Mouse (Mus musculus): ENCODE measurements at regions not wholly inside any gene's neighbourhood (a gene's known extent, or its start where the extent isn't known, plus 50 kb on each side); places are given as distances from the start of the nearest gene placed in this dataset.
"Not testable (repeated sequence)": the region's sequence is repeated elsewhere in the genome, so short reads cannot be mapped to it uniquely, and the experiment has no call there.

GRCm38 (mm10) chr12:119527760-119528159 is 213.7 kb downstream of the Macc1 start:
- no peak for DNase-seq

DNA sequence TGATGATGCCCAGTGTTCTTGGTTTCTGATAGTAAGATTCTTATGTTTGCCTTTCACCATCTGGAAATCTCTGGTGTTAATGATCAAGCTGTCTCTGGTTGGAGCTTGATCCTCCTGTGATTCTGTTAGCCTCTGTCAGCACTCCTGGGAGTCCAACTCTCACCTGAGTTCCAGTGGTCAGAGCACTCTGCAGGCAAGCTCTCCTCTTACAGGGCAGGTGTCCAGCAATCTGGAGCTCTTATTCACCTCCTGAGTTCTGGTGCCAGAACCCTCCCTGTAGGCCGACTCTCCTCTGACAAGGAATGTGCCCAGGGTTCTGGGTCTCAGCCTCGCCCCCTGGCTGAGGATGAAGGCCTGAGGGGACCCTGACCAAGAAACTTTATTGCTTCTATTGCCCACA is 234.3 kb downstream of the Macc1 start:
- not testable (repeated sequence) for DNase-seq

DNA sequence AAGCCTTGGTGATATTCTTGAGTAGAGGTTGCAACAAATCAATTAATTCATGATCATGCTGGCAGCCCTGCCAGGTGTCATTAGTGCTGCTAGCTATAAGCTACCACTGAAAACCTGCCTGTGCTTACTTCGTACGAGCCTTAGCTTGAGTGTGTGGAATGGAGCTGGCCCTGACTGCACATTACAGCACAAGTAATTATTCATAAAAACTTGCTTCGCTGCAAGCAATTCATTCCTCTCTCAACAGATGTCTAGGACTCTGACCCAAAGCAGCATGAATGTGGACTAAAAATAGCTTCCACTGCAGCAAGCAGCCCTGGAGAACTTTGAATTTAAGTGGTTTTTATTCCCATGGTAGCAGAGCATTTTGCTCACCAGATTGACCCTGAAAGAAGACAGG is 262.6 kb downstream of the Macc1 start:
- peak; percentile 28 for DNase-seq

GRCm38 (mm10) chr12:119577280-119577679 is 263.2 kb downstream of the Macc1 start:
- no peak for DNase-seq

- DNase-seq = no peak
Observed at GRCm38 (mm10) chr12:119601361-119601760, 287.3 kb downstream of the Macc1 start.

GRCm38 (mm10) chr12:119624238-119624637 is 310.2 kb downstream of the Macc1 start:
- DNase-seq = no peak

DNA sequence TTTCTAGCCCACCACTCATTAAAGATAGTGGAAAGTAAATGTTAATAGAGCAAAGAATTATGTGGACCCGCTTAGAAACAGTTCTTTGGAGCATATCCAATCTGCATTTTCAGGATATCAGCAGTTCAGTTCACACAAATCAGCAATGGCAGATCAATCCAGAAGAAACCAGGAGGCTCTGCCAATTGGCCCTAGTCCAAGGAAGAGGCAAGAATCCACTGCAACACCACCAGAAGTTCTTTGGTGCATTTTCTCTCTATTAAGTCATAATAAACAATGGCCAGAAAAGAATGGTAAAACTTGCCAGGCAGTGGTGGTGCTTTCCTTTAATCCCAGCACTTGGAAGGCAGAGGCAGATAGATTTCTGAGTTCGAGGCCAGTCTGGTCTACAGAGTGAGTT is 290.3 kb upstream of the Tmem196 start:
- no peak for DNase-seq

Data from kidney, postnatal 14 days (tissue).